20 mouse cellular contexts compared by ENCODE assay signal in the genomic region with DNA sequence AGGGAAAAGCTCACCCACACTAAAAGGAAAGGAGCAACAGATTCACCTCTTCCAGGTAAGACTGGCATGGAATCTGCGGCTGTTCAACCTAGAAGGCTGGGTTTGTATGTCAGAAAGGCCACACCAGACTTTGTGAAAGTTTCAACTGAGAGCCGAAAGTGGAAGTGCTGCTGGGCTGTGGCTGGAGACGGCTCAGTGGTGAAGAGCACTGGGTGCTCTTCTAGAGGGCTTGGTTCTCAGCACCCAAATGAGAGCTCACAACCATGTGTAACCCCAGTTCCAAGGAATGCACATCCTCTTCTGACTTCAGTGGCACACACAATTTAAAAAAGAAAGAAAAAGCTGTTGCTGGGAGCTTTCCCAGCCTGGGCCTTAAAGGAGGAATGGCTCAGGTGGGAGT. TPM values are rescaled to one million over a fixed set of nuclear protein-coding genes. Genes with fewer than 3 reads are reported as not detected.
DNase-seq lines count a peak whose midpoint lies in the region; ATAC-seq and TF ChIP-seq lines count a peak whose summit lies in the region.
"Had no signal": no experiment of that assay in that cellular context is flagged by ENCODE, and none has a peak within 500 bp of the region (broad histone marks: within the 10 kb centered on the region; RNA-seq: fewer than 3 reads in every experiment).

No protein-coding gene starts in this region.

- ATAC-seq in limb, embryonic 12.5 days (ENCODE audit: insufficient number of reproducible peaks, insufficient read depth, low FRiP score, low TSS enrichment, low read depth), result no peak
- no peak for ATAC-seq in megakaryocyte-erythroid progenitor cell, adult 5-6 weeks (replicated peaks; ENCODE audit: low FRiP score, low TSS enrichment, poor library complexity, severe bottlenecking)
- no peak for ATAC-seq in frontal cortex, adult (ENCODE audit: low TSS enrichment)
- ATAC-seq: forebrain, embryonic 15.5 days had no signal

- peaks cover 31% of the 10 kb centered on the region for H3K36me3 ChIP-seq in limb, embryonic 12.5 days
- H3K36me3 ChIP-seq in limb, embryonic 10.5 days, result peaks cover 26% of the 10 kb centered on the region
- peaks cover 0 to 7% of the 10 kb centered on the region in 2 experiments for H3K36me3 ChIP-seq in CH12.LX (replicated peaks in 1 of 2; ENCODE audit: control insufficient read depth in 1 of 2, insufficient read depth in 1 of 2, low read length in 1 of 2)

- no peak overlapping the region for H3K9ac ChIP-seq in limb, embryonic 12.5 days (replicated peaks)
- no peak overlapping the region for H3K9ac ChIP-seq in CH12.LX (ENCODE audit: insufficient read depth, low read depth)
- H3K9ac ChIP-seq: embryonic facial prominence, embryonic 15.5 days; forebrain, embryonic 15.5 days; heart, embryonic 12.5 days; hindbrain, embryonic 14.5 days had no signal

- no peak for DNase-seq in gastrocnemius, adult 2 months
- DNase-seq in gastrocnemius, postnatal 25 days, result no peak
- no peak for DNase-seq in limb, embryonic 10.5 days (ENCODE audit: low spot score)
- peak; percentile 39 for DNase-seq in CH12.LX (ENCODE audit: extremely low read depth)
- DNase-seq: adrenal gland, adult 8-10 months; adrenal gland, postnatal 36 days; cerebellum, adult 8-10 months; cerebellum, postnatal 14 days; embryo, embryonic 11 days; gastrocnemius, postnatal 14 days had no signal

- H3K79me2 ChIP-seq in CH12.LX (replicated peaks; ENCODE audit: control insufficient read depth, extremely low read depth, insufficient read depth, poor library complexity, severe bottlenecking), result no peaks in the 10 kb centered on the region

- 0 out of 2 replicates have a peak, but pooled peaks cover 4% of the 10 kb centered on the region for H3K4me1 ChIP-seq in limb, embryonic 12.5 days (replicated peaks)
- peaks cover 7% of the 10 kb centered on the region; the same call in 1 of the 2 replicates for H3K4me1 ChIP-seq in limb, embryonic 10.5 days
- peaks cover 7 to 41% of the 10 kb centered on the region in 2 experiments for H3K4me1 ChIP-seq in CH12.LX (ENCODE audit: control insufficient read depth in 1 of 2, insufficient read depth in 2 of 2)

- no peaks in the 10 kb centered on the region for H3K27me3 ChIP-seq in limb, embryonic 12.5 days
- H3K27me3 ChIP-seq in limb, embryonic 10.5 days (ENCODE audit: low read depth, poor library complexity, severe bottlenecking), result no peaks in the 10 kb centered on the region
- H3K27me3 ChIP-seq in CH12.LX (replicated peaks), result no peaks in the 10 kb centered on the region
- H3K27me3 ChIP-seq: embryonic facial prominence, embryonic 15.5 days; forebrain, embryonic 15.5 days; heart, embryonic 12.5 days had no signal

- TF ChIP-seq RAD21 in CH12.LX (IDR thresholded peaks at IDR 0.05; ENCODE audit: low read depth, low read length), result no peak

- in situ Hi-C loops in CH12.LX (cut with MboI; ENCODE audit: low pct_ligation_motif_present, low pct_unique_long_range_greater_than_20kb, low sequenced_read_pairs), result no loop called here

- TF ChIP-seq EP300 in CH12.LX (IDR thresholded peaks at IDR 0.05; ENCODE audit: low read length), result 0 out of 2 replicates have a peak, but pooled peaks have one; percentile 18

- peak overlapping the region; percentile 91; the same call in 1 of the 2 replicates for H3K27ac ChIP-seq in gastrocnemius, adult 2 months
- H3K27ac ChIP-seq in limb, embryonic 12.5 days, result peak overlapping the region; percentile 57; the same call in 1 of the 2 replicates
- H3K27ac ChIP-seq in limb, embryonic 10.5 days, result no peak overlapping the region
- no peak overlapping the region for H3K27ac ChIP-seq in CH12.LX (ENCODE audit: insufficient read depth, low read depth)
- H3K27ac ChIP-seq: embryonic facial prominence, embryonic 15.5 days; forebrain, embryonic 10.5 days; forebrain, embryonic 15.5 days; hindbrain, embryonic 10.5 days; hindbrain, embryonic 14.5 days had no signal

- intact Hi-C loops in gastrocnemius, adult 2 months (cut with DNase I), result no loop called here

- H3K4me2 ChIP-seq in limb, embryonic 12.5 days, result no peak overlapping the region
- H3K4me2 ChIP-seq in CH12.LX (ENCODE audit: insufficient read depth, low read depth, poor library complexity, severe bottlenecking), result peak overlapping the region; percentile 49
- H3K4me2 ChIP-seq: embryonic facial prominence, embryonic 15.5 days; forebrain, embryonic 15.5 days; heart, embryonic 12.5 days; hindbrain, embryonic 14.5 days had no signal

- dilution Hi-C loops in CH12.LX (cut with MboI; ENCODE audit: extremely low pct_ligation_motif_present, extremely low pct_unique_long_range_greater_than_20kb, low sequenced_read_pairs), result no loop called here

- no peak for TF ChIP-seq CTCF in gastrocnemius, adult 2 months (IDR thresholded peaks at IDR 0.05)
- TF ChIP-seq CTCF in CH12.LX (conservative IDR thresholded peaks at IDR 0.05 in 1 of 2, IDR thresholded peaks at IDR 0.05 in 1 of 2; ENCODE audit: low read depth in 2 of 2, low read length in 2 of 2), result no peak

- no peaks in the 10 kb centered on the region for H3K9me3 ChIP-seq in limb, embryonic 12.5 days
- H3K9me3 ChIP-seq in limb, embryonic 10.5 days (replicated peaks), result no peaks in the 10 kb centered on the region
- H3K9me3 ChIP-seq in CH12.LX (replicated peaks; ENCODE audit: low read length), result no peaks in the 10 kb centered on the region
- H3K9me3 ChIP-seq: embryonic facial prominence, embryonic 15.5 days; forebrain, embryonic 10.5 days; forebrain, embryonic 15.5 days; heart, embryonic 12.5 days; hindbrain, embryonic 10.5 days had no signal

- TF ChIP-seq POLR2A in CH12.LX (IDR thresholded peaks at IDR 0.05; ENCODE audit: low read depth, low read length), result no peak

- H3K4me3 ChIP-seq in gastrocnemius, adult 2 months, result no peak overlapping the region
- H3K4me3 ChIP-seq in limb, embryonic 12.5 days (replicated peaks), result no peak overlapping the region
- H3K4me3 ChIP-seq in limb, embryonic 10.5 days, result no peak overlapping the region
- H3K4me3 ChIP-seq in CH12.LX (replicated peaks in 1 of 3; ENCODE audit: low read depth in 2 of 3, low read length in 2 of 3, poor library complexity in 1 of 3), result no peak overlapping the region
- H3K4me3 ChIP-seq: embryonic facial prominence, embryonic 15.5 days; erythroblast, embryonic 14.5 days; forebrain, embryonic 10.5 days; forebrain, embryonic 15.5 days; heart, embryonic 12.5 days; hindbrain, embryonic 10.5 days had no signal

- WGBS in limb, embryonic 12.5 days, result 95% methylated on average over 3 of the region's 3 CpGs
- 97% methylated on average over 3 of the region's 3 CpGs for WGBS in limb, embryonic 10.5 days

TF ChIP-seq in CH12.LX, 34 proteins besides CTCF, POLR2A, EP300 and RAD21:
- TF ChIP-seq IRF4 (IDR thresholded peaks at IDR 0.05; ENCODE audit: low read depth, low read length) (peak; percentile 42; the same call in 1 of the 2 replicates), ZNF384 (IDR thresholded peaks at IDR 0.05; ENCODE audit: low read depth, low read length) (no peak), BHLHE40 (IDR thresholded peaks at IDR 0.05; ENCODE audit: low read depth, low read length) (no peak)

RNA-seq across cellular contexts. Expression of a gene that starts 27.2 kb away (rescaled TPM):
- under 1 TPM in 1 of 2 experiments, not detected in 1; 0.03 TPM for total RNA-seq in gastrocnemius, adult 2 months (2021)
- total RNA-seq in gastrocnemius, postnatal 25 days (2021), result under 1 TPM; 0.05 to 0.08 TPM
- polyA plus RNA-seq in limb, embryonic 12.5 days (2016; fragmentation: Nextera tagmentation; extraction: Ambion mirVana), result 1.1 and 1.2 TPM in 2 replicates
- polyA plus RNA-seq in limb, embryonic 10.5 days (2016; fragmentation: Nextera tagmentation; extraction: Ambion mirVana), result 1.7 TPM in 2 replicates
- total RNA-seq in CH12.LX (2012; rRNA removed), result 3.6 and 5.6 TPM in 2 replicates
- total RNA-seq in CH12.LX (2014; rRNA removed), result 4.0 and 4.4 TPM in 2 replicates
- 6.6 and 7.8 TPM in 2 replicates for polyA plus RNA-seq in CH12.LX (2012; ENCODE audit: insufficient read length, low read depth)
- total RNA-seq in megakaryocyte-erythroid progenitor cell, adult 5-6 weeks (2014; fragmentation: Nextera tagmentation), result 5.5 and 7.4 TPM in 2 replicates
- total RNA-seq in megakaryocyte-erythroid progenitor cell, adult 5-6 weeks (2017), result 2.3 and 2.9 TPM in 2 replicates

RNA-seq across cellular contexts. Expression of a gene that starts 46.4 kb away (rescaled TPM):
- total RNA-seq in gastrocnemius, adult 2 months (2021), result 100 to 1,000 TPM; 170 to 229 TPM
- 100 to 1,000 TPM; 169 to 183 TPM for total RNA-seq in gastrocnemius, postnatal 25 days (2021)
- 45.7 and 53.3 TPM in 2 replicates for polyA plus RNA-seq in limb, embryonic 12.5 days (2016; fragmentation: Nextera tagmentation; extraction: Ambion mirVana)
- polyA plus RNA-seq in limb, embryonic 10.5 days (2016; fragmentation: Nextera tagmentation; extraction: Ambion mirVana), result 59.6 and 59.9 TPM in 2 replicates
- total RNA-seq in CH12.LX (2012; rRNA removed) (3.7 and 3.9 TPM in 2 replicates), CH12.LX (2014; rRNA removed) (1.4 and 1.7 TPM in 2 replicates)
- polyA plus RNA-seq in CH12.LX (2012; ENCODE audit: insufficient read length, low read depth), result 4.3 and 5.7 TPM in 2 replicates
- total RNA-seq in megakaryocyte-erythroid progenitor cell, adult 5-6 weeks (2014; fragmentation: Nextera tagmentation), result 10.2 and 12.9 TPM in 2 replicates
- total RNA-seq in megakaryocyte-erythroid progenitor cell, adult 5-6 weeks (2017), result 4.6 and 5.1 TPM in 2 replicates

Comparison
In these comparisons a context has a peak if more than half of its experiments do, and no peak if none do; other contexts are left out.
1. H3K27ac ChIP-seq: peak in gastrocnemius, adult 2 months (single experiment) and limb, embryonic 12.5 days (single experiment); none in limb, embryonic 10.5 days (single experiment) and CH12.LX (single experiment).
2. RNA of a gene that starts 46.4 kb away (total RNA-seq): 170 to 229 TPM in gastrocnemius, adult 2 months and 169 to 183 TPM in gastrocnemius, postnatal 25 days; 4.6 to 12.9 TPM in megakaryocyte-erythroid progenitor cell, adult 5-6 weeks and 1.4 to 3.9 TPM in CH12.LX; every median in the first group is over 10 times any median in the second.